Mouse (Mus musculus) limb, embryonic 14.5 days (tissue): ENCODE measurements at regions not wholly inside any gene's neighbourhood (a gene's known extent, or its start where the extent isn't known, plus 50 kb on each side); places are given as distances from the start of the nearest gene placed in this dataset.
A peak's percentile ranks its signal among the peaks of the same experiment; 100 is the strongest.

Experiments
- ATAC-seq: fragments of 200-750 bp; cut with Nextera tagmentation; 2 replicates; pipeline ENCODE4 v1.8.0; 2017; ENCODE audit warnings: low read depth, moderate number of reproducible peaks, moderate TSS enrichment; ENCODE audit not compliant: low FRiP score
- DNase-seq: peaks from one replicate; pipeline ENCODE4 v3.0.0-alpha.2; 2015; ENCODE audit warnings: low spot score
- H3K27ac ChIP-seq: fragments of 300-500 bp; sonication (generic); replicated peaks from 2 replicates; pipeline ENCODE4 v1.5.1; 2014; ENCODE audit warnings: low read depth, mild to moderate bottlenecking, low read length, moderate library complexity, mixed read lengths
- H3K27me3 ChIP-seq: fragments of 300-500 bp; sonication (generic); 2 replicates; pipeline ENCODE4 v1.6.1; 2014; ENCODE audit warnings: low read length, mixed read lengths; ENCODE audit not compliant: control insufficient read depth, insufficient read depth
- H3K36me3 ChIP-seq: fragments of 300-500 bp; sonication (generic); 2 replicates; pipeline ENCODE4 v1.6.1; 2014; ENCODE audit warnings: mild to moderate bottlenecking, low read length, moderate library complexity, mixed read lengths; ENCODE audit not compliant: control insufficient read depth, insufficient read depth
- H3K4me1 ChIP-seq: fragments of 300-500 bp; sonication (generic); 2 replicates; pipeline ENCODE4 v1.6.1; 2014; ENCODE audit warnings: antibody characterized with exemption, low read length, mixed read lengths; ENCODE audit not compliant: control insufficient read depth, insufficient read depth
- H3K4me2 ChIP-seq: fragments of 300-500 bp; sonication (generic); replicated peaks from 2 replicates; pipeline ENCODE4 v1.6.1; 2014; ENCODE audit warnings: low read depth, mild to moderate bottlenecking, low read length, moderate library complexity; ENCODE audit not compliant: severe bottlenecking
- H3K4me3 ChIP-seq: fragments of 300-500 bp; sonication (generic); replicated peaks from 2 replicates; pipeline ENCODE4 v1.5.1; 2014; ENCODE audit warnings: low read length
- H3K9ac ChIP-seq: fragments of 300-500 bp; sonication (generic); 2 replicates; pipeline ENCODE4 v1.6.1; 2014; ENCODE audit warnings: mild to moderate bottlenecking, low read depth, low read length, moderate library complexity; ENCODE audit not compliant: severe bottlenecking
- H3K9me3 ChIP-seq: fragments of 300-500 bp; sonication (generic); 2 replicates; pipeline ENCODE4 v1.6.1; 2016; ENCODE audit warnings: low read length; ENCODE audit not compliant: control insufficient read depth
- POLR2A ChIP-seq: fragments of 200-500 bp; IDR thresholded peaks from 2 replicates; pipeline ENCODE4 v1.8.0; 2012; ENCODE audit warnings: inconsistent platforms, mild to moderate bottlenecking, moderate library complexity, borderline replicate concordance; ENCODE audit not compliant: insufficient read depth, insufficient read length; ENCODE audit errors: extremely low read depth
- WGBS: fragments of 180-500 bp; shearing (Covaris S2); extraction: QIAGEN DNeasy Blood & Tissue Kit; methylation state at CpG from one replicate; pipeline ENCODE4 v1.1.7; 2014; 5-methylcytosine and 5-hydroxymethylcytosine counted together

DNA sequence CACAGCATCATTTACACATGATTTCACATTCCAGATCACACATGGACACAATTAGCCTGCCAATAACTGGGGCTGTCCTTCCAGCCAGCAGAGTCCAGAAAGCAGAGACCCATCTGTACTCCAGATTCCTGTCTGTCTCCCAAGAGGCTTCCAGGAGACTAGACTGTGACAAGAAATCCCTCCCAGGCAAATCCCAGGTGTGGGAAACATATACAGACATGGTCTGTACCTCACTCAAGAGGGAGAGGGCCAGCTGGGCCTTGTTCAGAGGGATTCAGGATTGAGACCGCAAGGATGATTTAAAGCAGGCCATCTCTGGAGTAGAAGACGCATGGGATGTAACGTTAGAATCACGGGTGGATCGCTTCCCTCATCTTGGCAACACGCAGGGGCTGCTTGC, 182.7 kb upstream of the Prr30 start:
- DNase-seq, result peak; percentile 43
- 41% methylated on average over 6 of the region's 6 CpGs for WGBS

DNA sequence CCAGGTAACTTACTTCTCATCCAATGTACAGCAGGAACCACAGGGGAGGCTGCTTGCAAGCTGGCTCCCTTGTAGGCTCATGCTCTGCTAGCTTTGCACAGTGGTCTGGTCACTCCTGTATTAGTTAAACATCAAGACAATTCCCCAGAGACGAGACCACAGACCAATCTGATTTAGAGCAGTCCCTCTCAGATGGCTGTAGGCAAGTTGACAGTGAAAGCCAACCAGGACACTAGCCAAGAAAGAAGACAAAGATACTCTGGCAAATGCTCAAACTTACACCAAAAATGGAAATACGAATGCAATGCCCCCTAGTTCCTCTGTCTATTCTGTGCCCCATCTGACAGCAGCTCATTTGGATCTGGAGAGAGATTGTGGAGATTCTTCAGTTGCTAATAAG, 181.8 kb upstream of the Prr30 start:
- TF ChIP-seq POLR2A, result no peak
- H3K27ac ChIP-seq, result no peak overlapping the region
- DNase-seq (no peak), ATAC-seq (no peak)
- 0 out of 2 replicates have a peak, but pooled peaks cover 4% of the 10 kb centered on the region for H3K4me1 ChIP-seq
- H3K9me3 ChIP-seq, result no peaks in the 10 kb centered on the region
- 69% methylated on average over 2 of the region's 2 CpGs for WGBS
- no peak overlapping the region for H3K4me2 ChIP-seq
- H3K4me3 ChIP-seq, result no peak overlapping the region
- H3K36me3 ChIP-seq, result no peaks in the 10 kb centered on the region
- no peaks in the 10 kb centered on the region for H3K27me3 ChIP-seq
- H3K9ac ChIP-seq, result no peak overlapping the region

More for the DNA sequence above, 182.7 kb upstream of the Prr30 start:
- Histone ChIP-seq H3K27ac (no peak overlapping the region), H3K36me3 (no peaks in the 10 kb centered on the region), H3K27me3 (no peaks in the 10 kb centered on the region), H3K9me3 (no peaks in the 10 kb centered on the region), H3K4me1 (0 out of 2 replicates have a peak, but pooled peaks cover 4% of the 10 kb centered on the region), H3K9ac (no peak overlapping the region), H3K4me3 (no peak overlapping the region), H3K4me2 (no peak overlapping the region)
- ATAC-seq, result no peak
- TF ChIP-seq POLR2A, result no peak

DNA sequence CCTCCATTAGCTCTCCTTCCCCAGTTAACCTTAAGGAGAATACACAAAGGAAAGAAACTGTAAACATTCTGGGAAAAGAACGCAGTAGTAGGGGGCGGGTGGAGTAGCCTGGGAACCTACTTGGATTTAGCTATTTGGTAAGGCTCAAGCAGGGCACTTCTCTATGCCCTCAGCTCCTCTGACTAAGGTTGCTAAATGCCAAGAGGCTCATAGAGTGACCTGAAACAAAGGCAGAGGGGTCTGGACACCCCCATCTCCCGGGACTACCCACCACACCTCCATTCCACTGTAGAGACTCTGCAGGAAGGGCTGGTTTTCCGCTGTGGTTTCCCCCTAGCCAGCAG, 179.5 kb upstream of the Prr30 start:
- Histone ChIP-seq H3K27ac (no peak overlapping the region), H3K4me3 (no peak overlapping the region), H3K9me3 (no peaks in the 10 kb centered on the region), H3K36me3 (no peaks in the 10 kb centered on the region), H3K27me3 (no peaks in the 10 kb centered on the region), H3K9ac (no peak overlapping the region), H3K4me2 (no peak overlapping the region), H3K4me1 (0 out of 2 replicates have a peak, but pooled peaks cover 4% of the 10 kb centered on the region)
- TF ChIP-seq POLR2A, result no peak
- ATAC-seq (peak; percentile 32; the same call in 1 of the 2 replicates), DNase-seq (no peak)
- 41% methylated on average over 4 of the region's 4 CpGs for WGBS

DNA sequence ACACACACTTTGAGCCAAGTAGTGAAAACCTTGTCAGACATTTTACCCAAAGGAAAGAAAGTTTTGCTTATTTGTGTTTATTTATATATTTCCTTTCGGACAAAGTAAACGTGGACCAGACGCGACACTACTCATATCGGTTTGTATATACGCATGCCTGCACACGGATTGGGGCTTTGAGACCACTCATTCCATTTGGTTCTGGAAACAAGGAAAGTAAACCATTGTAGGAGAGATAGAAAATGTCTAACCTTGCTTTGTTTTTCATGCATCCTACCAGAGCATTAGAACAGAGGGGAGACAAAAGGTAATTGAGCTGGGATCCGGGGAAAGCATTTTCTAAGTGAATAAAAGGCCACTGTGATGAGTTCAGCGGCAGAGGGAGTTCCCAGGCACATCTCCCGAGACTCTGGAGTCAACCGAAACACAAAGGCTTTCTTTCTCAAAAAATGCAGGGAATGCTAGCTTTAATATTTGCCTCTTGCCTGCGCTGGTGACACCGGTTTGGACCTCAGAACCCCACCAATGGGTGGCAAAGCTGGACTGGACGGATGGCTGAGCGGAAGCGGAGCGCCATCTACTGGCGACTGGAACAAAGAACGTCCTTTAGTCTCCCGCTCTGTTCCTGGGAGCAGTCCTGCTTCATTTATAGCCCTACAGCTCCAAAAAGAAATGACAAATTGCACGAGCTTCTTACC, 179.0 kb upstream of the Prr30 start:
- peak; percentile 88 for DNase-seq
- Histone ChIP-seq H3K27ac (no peak overlapping the region), H3K27me3 (no peaks in the 10 kb centered on the region), H3K9ac (no peak overlapping the region), H3K4me3 (no peak overlapping the region), H3K9me3 (no peaks in the 10 kb centered on the region), H3K4me2 (peak overlapping the region; percentile 33), H3K4me1 (0 out of 2 replicates have a peak, but pooled peaks cover 4% of the 10 kb centered on the region), H3K36me3 (no peaks in the 10 kb centered on the region)
- peak; percentile 88 for ATAC-seq
- TF ChIP-seq POLR2A, result no peak
- WGBS, result 29% methylated on average over 21 of the region's 21 CpGs

DNA sequence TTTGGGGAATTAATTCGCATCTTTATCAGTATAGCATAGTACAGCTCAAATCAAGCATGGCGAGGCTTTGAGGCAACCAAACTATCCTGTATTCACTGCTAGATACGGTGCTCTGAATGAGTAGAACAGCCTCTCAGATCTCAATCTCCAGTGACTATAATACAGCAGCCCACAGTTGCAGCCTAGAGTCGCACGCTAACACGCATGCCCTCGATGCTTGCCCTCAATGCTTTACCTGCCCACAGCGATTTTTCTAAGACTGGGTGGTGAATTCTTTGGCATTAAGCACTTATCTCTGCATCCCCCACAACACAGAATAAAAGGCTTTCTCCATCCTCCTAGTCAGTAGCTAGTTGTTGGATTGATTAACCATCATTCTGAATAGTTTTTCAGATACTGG, 178.4 kb upstream of the Prr30 start:
- DNase-seq, result no peak
- Histone ChIP-seq H3K27ac (no peak overlapping the region), H3K4me3 (no peak overlapping the region), H3K9me3 (no peaks in the 10 kb centered on the region), H3K36me3 (no peaks in the 10 kb centered on the region), H3K4me2 (no peak overlapping the region), H3K4me1 (0 out of 2 replicates have a peak, but pooled peaks cover 4% of the 10 kb centered on the region), H3K9ac (no peak overlapping the region), H3K27me3 (no peaks in the 10 kb centered on the region)
- TF ChIP-seq POLR2A, result no peak
- 89% methylated on average over 8 of the region's 8 CpGs for WGBS
- ATAC-seq, result no peak
